Mouse (Mus musculus): Measurements from ENCODE around the gene Fam228a. TPM values are rescaled to one million over a fixed set of nuclear protein-coding genes. Genes with fewer than 3 reads are reported as not detected.

Gene Fam228a
- polyA plus RNA-seq, 1 experiment from 2014 or later = 0.33 TPM

- 88% methylated on average over 2 of the region's 2 CpGs for WGBS
- Histone ChIP-seq H3K9me3 (replicated peaks) (no peaks in the 10 kb centered on the region), H3K36me3 (no peaks in the 10 kb centered on the region; the same call in 1 of the 2 replicates), H3K4me2 (replicated peaks) (no peak overlapping the region), H3K9ac (no peak overlapping the region), H3K4me1 (no peaks in the 10 kb centered on the region), H3K27me3 (no peaks in the 10 kb centered on the region), H3K4me3 (replicated peaks) (no peak overlapping the region), H3K27ac (replicated peaks) (no peak overlapping the region)
- no peak for ATAC-seq (ENCODE audit: insufficient number of reproducible peaks, low FRiP score, low TSS enrichment, low read depth)
These were observed 49.8 kb downstream of the Fam228a start for GRCm38 (mm10) chr12:4688386-4688785.

GRCm38 (mm10) chr12:4685441-4685840 is 52.8 kb downstream of the Fam228a start:
- Histone ChIP-seq H3K9me3 (replicated peaks) (no peaks in the 10 kb centered on the region), H3K27ac (replicated peaks) (no peak overlapping the region), H3K4me1 (no peaks in the 10 kb centered on the region), H3K36me3 (no peaks in the 10 kb centered on the region; the same call in 1 of the 2 replicates), H3K9ac (no peak overlapping the region), H3K27me3 (no peaks in the 10 kb centered on the region), H3K4me2 (replicated peaks) (no peak overlapping the region), H3K4me3 (replicated peaks) (no peak overlapping the region)
- 74% methylated on average over 4 of the region's 4 CpGs for WGBS
- ATAC-seq (ENCODE audit: insufficient number of reproducible peaks, low FRiP score, low TSS enrichment, low read depth) = no peak

DNA sequence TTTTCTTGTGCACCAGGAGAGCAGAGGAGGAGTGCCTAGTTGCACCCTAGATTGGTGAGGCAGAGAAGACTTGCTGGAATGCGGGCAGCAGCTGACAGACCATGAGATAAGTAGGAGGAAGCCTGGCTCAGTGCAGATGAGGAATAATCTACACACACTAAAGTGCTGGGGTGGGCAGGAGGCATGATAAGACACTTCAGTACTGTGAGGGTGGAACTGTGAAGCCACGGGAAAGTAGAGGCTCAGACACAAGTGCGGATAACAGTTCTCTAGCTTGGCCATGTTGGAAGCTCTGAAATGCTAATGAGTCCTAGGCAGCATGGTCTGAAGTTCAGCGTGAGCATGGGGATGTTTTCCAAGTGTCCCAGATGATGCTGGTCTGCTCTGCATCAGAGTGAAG is 58.3 kb downstream of the Fam228a start:
- H3K9ac ChIP-seq = no peak overlapping the region
- H3K36me3 ChIP-seq = peaks cover 27% of the 10 kb centered on the region
- no peak overlapping the region for H3K27ac ChIP-seq (replicated peaks)
- H3K9me3 ChIP-seq (replicated peaks) = no peaks in the 10 kb centered on the region
- H3K4me1 ChIP-seq = no peaks in the 10 kb centered on the region
- 63% methylated on average over 4 of the region's 4 CpGs for WGBS
- no peak overlapping the region for H3K4me3 ChIP-seq (replicated peaks)
- no peak for ATAC-seq (ENCODE audit: insufficient number of reproducible peaks, low FRiP score, low TSS enrichment, low read depth)
- H3K27me3 ChIP-seq = no peaks in the 10 kb centered on the region
- H3K4me2 ChIP-seq (replicated peaks) = no peak overlapping the region

- H3K4me1 ChIP-seq = no peaks in the 10 kb centered on the region
- H3K36me3 ChIP-seq = peaks cover 58% of the 10 kb centered on the region
- H3K27ac ChIP-seq (replicated peaks) = no peak overlapping the region
- H3K9me3 ChIP-seq (replicated peaks) = no peaks in the 10 kb centered on the region
- H3K4me2 ChIP-seq (replicated peaks) = no peak overlapping the region
- 61% methylated on average over 1 of the region's 1 CpGs for WGBS
- no peak overlapping the region for H3K4me3 ChIP-seq (replicated peaks)
- no peaks in the 10 kb centered on the region for H3K27me3 ChIP-seq
- H3K9ac ChIP-seq = no peak overlapping the region
- no peak for ATAC-seq (ENCODE audit: insufficient number of reproducible peaks, low FRiP score, low TSS enrichment, low read depth)
These were observed 61.9 kb downstream of the Fam228a start for GRCm38 (mm10) chr12:4676336-4676735.

- no peaks in the 10 kb centered on the region for H3K27me3 ChIP-seq
- H3K4me1 ChIP-seq = no peaks in the 10 kb centered on the region
- no peak overlapping the region for H3K27ac ChIP-seq (replicated peaks)
- peaks cover 59% of the 10 kb centered on the region for H3K36me3 ChIP-seq
- H3K9ac ChIP-seq = no peak overlapping the region
- H3K4me2 ChIP-seq (replicated peaks) = no peak overlapping the region
- H3K4me3 ChIP-seq (replicated peaks) = no peak overlapping the region
- 80% methylated on average over 5 of the region's 5 CpGs for WGBS
- ATAC-seq (ENCODE audit: insufficient number of reproducible peaks, low FRiP score, low TSS enrichment, low read depth) = no peak
- H3K9me3 ChIP-seq (replicated peaks) = no peaks in the 10 kb centered on the region
These were observed 72.6 kb downstream of the Fam228a start for GRCm38 (mm10) chr12:4665675-4666037.

GRCm38 (mm10) chr12:4664929-4665674 is 73.1 kb downstream of the Fam228a start:
- no peaks in the 10 kb centered on the region for H3K4me1 ChIP-seq
- no peak overlapping the region for H3K4me2 ChIP-seq (replicated peaks)
- no peaks in the 10 kb centered on the region for H3K9me3 ChIP-seq (replicated peaks)
- H3K27ac ChIP-seq (replicated peaks) = no peak overlapping the region
- H3K4me3 ChIP-seq (replicated peaks) = no peak overlapping the region
- no peaks in the 10 kb centered on the region for H3K27me3 ChIP-seq
- no peak for ATAC-seq (ENCODE audit: insufficient number of reproducible peaks, low FRiP score, low TSS enrichment, low read depth)
- peaks cover 60% of the 10 kb centered on the region for H3K36me3 ChIP-seq
- no peak overlapping the region for H3K9ac ChIP-seq
- WGBS = 74% methylated on average over 7 of the region's 7 CpGs

Other genes starting within 250 kb of the Fam228a start
- gene Itsn2, start 145.8 kb downstream of the Fam228a start, polyA plus RNA-seq (2015; fragmentation: Nextera tagmentation; extraction: Ambion mirVana) = 38.9 and 41.5 TPM in 2 replicates
- gene Gm3625, start 145.5 kb downstream of the Fam228a start, polyA plus RNA-seq (2015; fragmentation: Nextera tagmentation; extraction: Ambion mirVana) = not detected in 2 replicates
- 3.3 and 5.1 TPM in 2 replicates for gene Pfn4, start 30.6 kb upstream of the Fam228a start, polyA plus RNA-seq (2015; fragmentation: Nextera tagmentation; extraction: Ambion mirVana)
- gene Fam228b, start 30.8 kb upstream of the Fam228a start, polyA plus RNA-seq (2015; fragmentation: Nextera tagmentation; extraction: Ambion mirVana) = 4.2 and 4.9 TPM in 2 replicates
- gene Sf3b6, start 79.1 kb upstream of the Fam228a start, polyA plus RNA-seq (2015; fragmentation: Nextera tagmentation; extraction: Ambion mirVana) = 194 and 197 TPM in 2 replicates
- 11.3 and 12.7 TPM in 2 replicates for gene Fkbp1b, start 103.2 kb upstream of the Fam228a start, polyA plus RNA-seq (2015; fragmentation: Nextera tagmentation; extraction: Ambion mirVana)
- gene Wdcp, start 104.9 kb upstream of the Fam228a start, polyA plus RNA-seq (2015; fragmentation: Nextera tagmentation; extraction: Ambion mirVana) = 15.7 and 18.2 TPM in 2 replicates
- 0.88 TPM in 2 replicates for gene Mfsd2b, start 135.9 kb upstream of the Fam228a start, polyA plus RNA-seq (2015; fragmentation: Nextera tagmentation; extraction: Ambion mirVana)
- gene Ubxn2a, start 169.3 kb upstream of the Fam228a start, polyA plus RNA-seq (2015; fragmentation: Nextera tagmentation; extraction: Ambion mirVana) = 24.7 and 28.0 TPM in 2 replicates
- gene Atad2b, start 178.9 kb upstream of the Fam228a start, polyA plus RNA-seq (2015; fragmentation: Nextera tagmentation; extraction: Ambion mirVana) = 10.5 and 10.7 TPM in 2 replicates